Mouse (Mus musculus) forebrain, embryonic 10.5 days (tissue): Measurements from ENCODE around the gene Gpr62. TPM values are rescaled to one million over a fixed set of nuclear protein-coding genes. Genes with fewer than 3 reads are reported as not detected.
"Not testable (repeated sequence)": the region's sequence is repeated elsewhere in the genome, so short reads cannot be mapped to it uniquely, and the experiment has no call there.

Experiments
- DNase-seq: peaks from one replicate; pipeline ENCODE4 v3.0.0-alpha.2; 2017; ENCODE audit warnings: low spot score; ENCODE audit errors: extremely low spot score
- H3K27ac ChIP-seq: fragments of 300-500 bp; sonication (generic); 2 replicates; pipeline ENCODE4 v1.5.1; 2016; ENCODE audit warnings: mild to moderate bottlenecking
- H3K27me3 ChIP-seq: fragments of 300-500 bp; sonication (generic); 2 replicates; pipeline ENCODE4 v1.6.1; 2016; ENCODE audit warnings: mild to moderate bottlenecking; ENCODE audit not compliant: poor library complexity, severe bottlenecking
- H3K36me3 ChIP-seq: fragments of 300-500 bp; sonication (generic); replicated peaks from 2 replicates; pipeline ENCODE4 v1.6.1; 2016; ENCODE audit warnings: mild to moderate bottlenecking, moderate library complexity
- H3K4me1 ChIP-seq: fragments of 300-500 bp; sonication (generic); 2 replicates; pipeline ENCODE4 v1.6.1; 2016
- H3K4me3 ChIP-seq: fragments of 300-500 bp; sonication (generic); 2 replicates; pipeline ENCODE4 v1.5.1; 2016; ENCODE audit warnings: mild to moderate bottlenecking, moderate library complexity
- H3K9me3 ChIP-seq: fragments of 300-500 bp; sonication (generic); 2 replicates; pipeline ENCODE4 v1.6.1; 2016; ENCODE audit warnings: mild to moderate bottlenecking, moderate library complexity
- WGBS: fragments of 180-500 bp; shearing (Covaris S2); methylation state at CpG from one replicate; pipeline ENCODE4 v1.1.7; 2016; 5-methylcytosine and 5-hydroxymethylcytosine counted together
- polyA plus RNA-seq: library from polyadenylated mRNA; unstranded; fragments of >200 nt; fragmentation: Nextera tagmentation; extraction: Ambion mirVana; gene quantifications from 2 replicates; pipeline ENCODE4 v1.2.1, GENCODE M21; 2016

Gpr62 gene
- 0.10 and 0.27 TPM in 2 replicates for polyA plus RNA-seq

DNA sequence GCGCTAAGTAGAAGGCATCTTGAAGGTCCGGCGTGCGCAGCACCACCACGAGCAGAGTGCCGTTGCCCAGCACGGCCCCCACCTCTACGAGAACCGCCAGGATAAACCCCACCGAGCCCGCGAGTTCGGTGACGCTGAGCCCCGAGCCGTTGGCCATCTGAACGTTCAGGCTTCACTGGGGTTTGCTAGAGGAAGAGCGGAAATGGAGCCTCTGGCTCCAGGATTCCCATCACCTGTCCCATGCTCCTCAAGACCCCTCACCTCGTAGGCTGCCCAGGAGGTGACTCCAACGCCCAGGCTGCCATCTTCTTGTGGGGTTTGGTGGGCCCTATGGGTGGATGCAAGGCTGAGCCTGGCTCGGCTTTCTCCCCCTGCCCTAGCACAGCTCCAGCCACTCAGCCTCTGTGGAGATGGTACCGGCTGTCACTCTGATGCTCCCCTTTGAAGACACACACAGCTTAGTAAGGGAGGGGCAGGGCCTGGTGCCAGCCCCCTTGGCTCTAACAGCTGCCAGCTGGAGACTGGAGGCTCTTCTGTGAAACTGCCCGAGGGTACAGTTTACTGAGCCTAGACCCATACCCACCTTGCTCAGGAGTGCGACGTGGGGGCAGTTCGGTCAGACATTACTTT lies at the start of gene Gpr62:
Gpr62 (minus strand) TSS at position 368 of the 630 bp plus-strand sequence.
- Histone ChIP-seq H3K27ac (peak within 1 kb of the TSS; percentile 87), H3K36me3 (peaks cover 62% of the 10 kb centered on the region), H3K9me3 (no peaks in the 10 kb centered on the region), H3K4me3 (peak within 1 kb of the TSS; percentile 63), H3K4me1 (peaks cover 48% of the 10 kb centered on the region), H3K27me3 (peaks cover 45% of the 10 kb centered on the region)
- DNase-seq, result no peak
- 38% methylated on average over 26 of the region's 26 CpGs for WGBS

GRCm38 (mm10) chr9:106514273-106514672 lies 48.5 kb upstream of the Gpr62 start, which contains the start of gene Iqcf5:
Gene Iqcf5, plus strand, starts transcription at chr9:106514573.
- Histone ChIP-seq H3K27me3 (no peaks in the 10 kb centered on the region), H3K27ac (no peak within 1 kb of the TSS), H3K9me3 (no peaks in the 10 kb centered on the region), H3K4me1 (no peaks in the 10 kb centered on the region), H3K36me3 (no peaks in the 10 kb centered on the region), H3K4me3 (no peak within 1 kb of the TSS)
- no peak for DNase-seq
- WGBS, result 92% methylated on average over 4 of the region's 4 CpGs

DNA sequence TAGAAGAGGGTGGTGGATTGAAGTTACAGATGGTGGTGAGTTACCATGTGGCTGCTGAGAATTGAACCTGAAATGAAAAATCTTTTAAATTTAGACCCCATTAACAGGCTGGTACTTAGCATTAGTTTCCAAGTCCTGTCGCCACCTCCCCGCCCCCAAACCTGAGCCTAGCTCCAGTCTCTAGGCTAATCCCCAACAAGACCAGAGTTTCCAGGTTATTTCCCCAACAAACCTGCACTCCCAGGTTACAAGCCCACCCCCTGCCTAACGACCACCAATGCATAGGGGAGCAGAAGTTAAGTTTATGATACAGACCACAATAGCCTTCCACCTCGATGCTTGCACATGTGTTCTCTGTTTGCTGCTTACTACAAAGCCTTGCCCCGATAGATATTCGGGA lies 47.8 kb upstream of the Gpr62 start:
- no peak overlapping the region for H3K27ac ChIP-seq
- H3K27me3 ChIP-seq, result no peaks in the 10 kb centered on the region
- H3K9me3 ChIP-seq, result no peaks in the 10 kb centered on the region
- H3K36me3 ChIP-seq, result no peaks in the 10 kb centered on the region
- DNase-seq, result no peak
- WGBS, result 80% methylated on average over 6 of the region's 6 CpGs
- H3K4me1 ChIP-seq, result no peaks in the 10 kb centered on the region
- H3K4me3 ChIP-seq, result no peak overlapping the region

- WGBS, result 82% methylated on average over 13 of the region's 13 CpGs
- DNase-seq, result no peak
- Histone ChIP-seq H3K4me3 (no peak overlapping the region), H3K36me3 (no peaks in the 10 kb centered on the region), H3K27ac (no peak overlapping the region), H3K27me3 (no peaks in the 10 kb centered on the region), H3K9me3 (no peaks in the 10 kb centered on the region), H3K4me1 (no peaks in the 10 kb centered on the region)
Measured at GRCm38 (mm10) chr9:106512729-106513450, 47.2 kb upstream of the Gpr62 start.

DNA sequence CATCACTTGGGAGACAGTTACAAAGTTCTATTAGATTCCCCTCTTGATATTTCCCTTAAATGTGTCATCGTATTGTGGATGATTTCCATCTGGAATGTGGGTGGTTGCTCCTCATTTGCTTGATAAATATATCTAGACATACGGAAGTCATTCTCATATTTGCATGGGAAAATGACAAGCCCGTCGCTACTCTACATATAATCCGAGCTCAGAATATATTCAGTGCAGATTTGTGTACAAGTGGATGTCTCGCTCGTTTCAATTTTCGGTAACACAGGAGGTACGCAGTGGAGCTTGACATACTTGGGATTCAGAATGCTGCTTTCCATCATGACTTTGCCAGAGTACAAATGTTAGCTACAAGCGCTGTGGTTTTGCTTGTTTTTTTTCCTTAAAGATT lies 43.6 kb upstream of the Gpr62 start:
- Histone ChIP-seq H3K36me3 (no peaks in the 10 kb centered on the region), H3K4me3 (no peak overlapping the region), H3K27me3 (no peaks in the 10 kb centered on the region), H3K9me3 (no peaks in the 10 kb centered on the region), H3K27ac (no peak overlapping the region), H3K4me1 (no peaks in the 10 kb centered on the region)
- DNase-seq, result no peak
- WGBS, result 92% methylated on average over 10 of the region's 10 CpGs

- Histone ChIP-seq H3K4me3 (no peak overlapping the region), H3K9me3 (no peaks in the 10 kb centered on the region), H3K4me1 (no peaks in the 10 kb centered on the region), H3K27ac (no peak overlapping the region), H3K36me3 (no peaks in the 10 kb centered on the region), H3K27me3 (no peaks in the 10 kb centered on the region)
- DNase-seq, result no peak
- WGBS, result 73% methylated on average over 6 of the region's 6 CpGs
Measured at GRCm38 (mm10) chr9:106504246-106504645, 38.5 kb upstream of the Gpr62 start.

DNA sequence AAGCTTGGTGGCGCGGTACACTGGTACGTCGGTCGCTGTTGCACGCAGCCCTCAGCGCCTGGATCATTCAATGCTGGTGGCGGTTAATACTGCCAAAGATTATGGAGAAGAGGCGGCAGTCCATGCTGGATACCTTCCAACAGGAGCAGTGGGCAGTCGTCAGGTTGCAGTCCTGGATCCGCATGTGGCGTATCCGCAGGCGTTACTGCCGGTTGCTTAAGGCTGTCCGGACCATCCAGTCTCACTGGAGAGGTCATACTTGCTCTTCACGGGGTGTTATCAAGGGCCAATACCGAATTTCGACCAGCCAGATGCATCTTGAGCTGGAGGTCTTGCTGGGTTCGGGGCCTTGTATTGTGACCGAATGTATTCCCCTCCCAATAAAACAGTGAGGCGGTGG lies 36.1 kb upstream of the Gpr62 start:
- Histone ChIP-seq H3K27me3 (no peaks in the 10 kb centered on the region), H3K36me3 (no peaks in the 10 kb centered on the region), H3K4me3 (no peak overlapping the region), H3K27ac (no peak overlapping the region), H3K4me1 (no peaks in the 10 kb centered on the region), H3K9me3 (no peaks in the 10 kb centered on the region)
- WGBS, result 91% methylated on average over 22 of the region's 22 CpGs
- no peak for DNase-seq

- no peak for DNase-seq
- H3K4me1 ChIP-seq, result no peaks in the 10 kb centered on the region
- no peaks in the 10 kb centered on the region for H3K27me3 ChIP-seq
- H3K27ac ChIP-seq, result no peak within 1 kb of the TSS
- H3K36me3 ChIP-seq, result no peaks in the 10 kb centered on the region
- 91% methylated on average over 6 of the region's 6 CpGs for WGBS
- H3K4me3 ChIP-seq, result no peak within 1 kb of the TSS
- no peaks in the 10 kb centered on the region for H3K9me3 ChIP-seq
Measured at GRCm38 (mm10) chr9:106499667-106500066, 33.9 kb upstream of the Gpr62 start, which contains the start of gene Iqcf1. Gene Iqcf1, plus strand, starts transcription at chr9:106499967.

DNA sequence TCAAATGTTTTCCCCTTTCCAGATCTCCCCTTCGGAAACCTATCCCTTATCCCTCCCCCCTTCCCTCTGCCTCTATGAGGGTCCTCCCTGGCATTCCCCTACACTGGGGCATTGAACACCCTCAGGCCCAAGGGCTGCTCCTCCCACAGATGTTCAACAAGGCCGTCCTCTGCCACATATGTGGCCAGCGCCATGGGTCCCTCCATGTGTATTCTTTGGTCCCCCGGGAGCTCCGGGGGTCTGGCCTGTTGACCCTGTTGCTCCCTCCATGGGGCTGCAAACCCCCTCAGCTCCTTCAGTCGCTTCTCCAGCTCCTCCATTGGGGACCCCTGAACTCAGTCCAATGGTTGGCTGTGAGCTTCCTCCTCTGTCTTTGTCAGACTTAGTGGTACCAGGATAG lies 21.9 kb upstream of the Gpr62 start:
- not testable (repeated sequence) for H3K27me3 ChIP-seq, DNase-seq, H3K27ac ChIP-seq, H3K4me1 ChIP-seq, H3K9me3 ChIP-seq, H3K4me3 ChIP-seq
- peaks cover 40% of the 10 kb centered on the region for H3K36me3 ChIP-seq
- WGBS, result 86% methylated on average over 6 of the region's 6 CpGs

- Histone ChIP-seq H3K36me3 (peaks cover 63% of the 10 kb centered on the region), H3K27ac (no peak overlapping the region), H3K4me3 (no peak overlapping the region), H3K9me3 (no peaks in the 10 kb centered on the region), H3K27me3 (no peaks in the 10 kb centered on the region), H3K4me1 (0 out of 2 replicates have a peak, but pooled peaks cover 4% of the 10 kb centered on the region)
- no peak for DNase-seq
- 82% methylated on average over 10 of the region's 10 CpGs for WGBS
Measured at GRCm38 (mm10) chr9:106485076-106485475, 19.3 kb upstream of the Gpr62 start.

DNA sequence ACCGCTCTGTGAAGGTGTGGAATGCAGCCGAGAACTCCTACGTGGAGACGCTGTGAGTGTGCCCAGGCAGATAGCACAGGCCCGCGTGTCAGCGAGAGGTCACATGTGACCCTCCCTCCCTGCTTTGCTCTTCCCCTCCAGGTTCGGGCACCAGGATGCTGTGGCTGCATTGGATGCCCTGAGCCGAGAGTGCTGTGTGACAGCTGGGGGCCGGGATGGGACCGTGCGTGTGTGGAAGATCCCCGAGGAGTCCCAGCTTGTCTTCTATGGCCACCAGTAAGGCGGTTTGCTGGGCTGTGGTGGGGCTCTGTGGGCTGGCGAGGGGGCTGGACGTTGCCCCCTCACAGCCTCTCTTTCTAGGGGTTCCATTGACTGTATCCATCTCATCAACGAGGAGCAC lies 17.9 kb upstream of the Gpr62 start:
- no peak overlapping the region for H3K4me3 ChIP-seq
- no peak overlapping the region for H3K27ac ChIP-seq
- peaks cover 75% of the 10 kb centered on the region for H3K36me3 ChIP-seq
- 93% methylated on average over 17 of the region's 17 CpGs for WGBS
- DNase-seq, result no peak
- H3K4me1 ChIP-seq, result peaks cover 8% of the 10 kb centered on the region; the same call in 1 of the 2 replicates
- H3K9me3 ChIP-seq, result no peaks in the 10 kb centered on the region
- H3K27me3 ChIP-seq, result no peaks in the 10 kb centered on the region

GRCm38 (mm10) chr9:106483136-106483535 lies 17.4 kb upstream of the Gpr62 start:
- Histone ChIP-seq H3K27ac (no peak overlapping the region), H3K4me3 (no peak overlapping the region), H3K27me3 (no peaks in the 10 kb centered on the region), H3K9me3 (no peaks in the 10 kb centered on the region), H3K36me3 (peaks cover 75% of the 10 kb centered on the region), H3K4me1 (peaks cover 13% of the 10 kb centered on the region)
- WGBS, result 97% methylated on average over 10 of the region's 10 CpGs
- DNase-seq, result no peak

DNA sequence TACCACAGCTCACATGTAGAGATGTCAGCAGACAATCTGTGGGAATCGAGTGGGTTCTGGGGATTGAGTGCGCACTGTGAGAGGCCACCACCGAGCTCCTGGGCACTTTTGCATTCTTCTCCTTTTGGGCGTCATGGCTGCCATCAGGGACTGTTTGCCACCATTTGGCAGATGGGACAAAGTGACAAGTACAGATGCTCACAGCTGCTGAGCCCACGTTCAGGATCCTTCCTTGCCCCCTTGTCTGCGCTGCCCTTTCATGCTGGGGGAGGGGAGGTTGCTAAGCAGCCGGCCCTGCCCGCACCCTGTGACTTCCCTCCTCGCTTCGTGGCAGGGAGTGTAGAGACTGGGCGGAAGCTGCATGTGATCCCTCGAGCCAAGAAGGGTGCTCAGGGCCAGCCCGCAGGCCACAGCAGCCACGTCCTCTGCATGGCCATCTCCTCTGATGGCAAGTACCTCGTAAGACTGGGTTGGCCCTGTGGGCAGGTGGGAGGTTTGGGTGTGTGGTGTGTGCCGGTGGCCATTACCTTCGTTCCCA lies 16.9 kb upstream of the Gpr62 start:
- Histone ChIP-seq H3K27me3 (no peaks in the 10 kb centered on the region), H3K4me3 (no peak overlapping the region), H3K9me3 (no peaks in the 10 kb centered on the region), H3K27ac (no peak overlapping the region), H3K36me3 (peaks cover 75% of the 10 kb centered on the region), H3K4me1 (peaks cover 18% of the 10 kb centered on the region)
- 92% methylated on average over 17 of the region's 17 CpGs for WGBS
- no peak for DNase-seq
